Mouse (Mus musculus): ENCODE data around the gene Enpp3. TPM values are rescaled to one million over a fixed set of nuclear protein-coding genes. Genes with fewer than 3 reads are reported as not detected.

The Enpp3 gene
- polyA plus RNA-seq (2015; fragmentation: Illumina TruSeq; extraction: RNeasy Lipid Tissue Mini Kit (QIAGEN cat#74804); ENCODE audit: insufficient read depth, low read depth, low replicate concordance) = 1.7 TPM

GRCm38 (mm10) chr10:24842676-24843075 lies at the start of gene Enpp3:
TSS of gene Enpp3 (minus strand) at chr10:24842823.

GRCm38 (mm10) chr10:24869760-24870290 lies 27.2 kb upstream of the Enpp3 start, which contains the start of gene Med23:
TSS of gene Med23 (plus strand) at chr10:24869986.

Other genes with a start within 250 kb of the Enpp3 start
- gene Ccn2, start 247.4 kb downstream of the Enpp3 start, polyA plus RNA-seq (2015; fragmentation: Illumina TruSeq; extraction: RNeasy Lipid Tissue Mini Kit (QIAGEN cat#74804); ENCODE audit: insufficient read depth, low read depth, low replicate concordance) = 20.7 TPM
- 1.4 TPM for gene Enpp1, start 130.7 kb downstream of the Enpp3 start, polyA plus RNA-seq (2015; fragmentation: Illumina TruSeq; extraction: RNeasy Lipid Tissue Mini Kit (QIAGEN cat#74804); ENCODE audit: insufficient read depth, low read depth, low replicate concordance)
- 3.4 TPM for gene Med23, start 27.2 kb upstream of the Enpp3 start, polyA plus RNA-seq (2015; fragmentation: Illumina TruSeq; extraction: RNeasy Lipid Tissue Mini Kit (QIAGEN cat#74804); ENCODE audit: insufficient read depth, low read depth, low replicate concordance)
- gene Arg1, start 84.7 kb upstream of the Enpp3 start, polyA plus RNA-seq (2015; fragmentation: Illumina TruSeq; extraction: RNeasy Lipid Tissue Mini Kit (QIAGEN cat#74804); ENCODE audit: insufficient read depth, low read depth, low replicate concordance) = 3.8 TPM

All from pancreas, adult 10 weeks (tissue).